Mouse (Mus musculus) forebrain, embryonic 10.5 days (tissue): Measurements from ENCODE around the gene Gak. TPM values are rescaled to one million over a fixed set of nuclear protein-coding genes. Genes with fewer than 3 reads are reported as not detected.
A peak's percentile ranks its signal among the peaks of the same experiment; 100 is the strongest.

ENCODE experiments used
- DNase-seq: peaks from one replicate; pipeline ENCODE4 v3.0.0-alpha.2; 2017; ENCODE audit warnings: low spot score; ENCODE audit errors: extremely low spot score
- H3K27ac ChIP-seq: fragments of 300-500 bp; sonication (generic); 2 replicates; pipeline ENCODE4 v1.5.1; 2016; ENCODE audit warnings: mild to moderate bottlenecking
- H3K27me3 ChIP-seq: fragments of 300-500 bp; sonication (generic); 2 replicates; pipeline ENCODE4 v1.6.1; 2016; ENCODE audit warnings: mild to moderate bottlenecking; ENCODE audit not compliant: poor library complexity, severe bottlenecking
- H3K36me3 ChIP-seq: fragments of 300-500 bp; sonication (generic); replicated peaks from 2 replicates; pipeline ENCODE4 v1.6.1; 2016; ENCODE audit warnings: mild to moderate bottlenecking, moderate library complexity
- H3K4me1 ChIP-seq: fragments of 300-500 bp; sonication (generic); 2 replicates; pipeline ENCODE4 v1.6.1; 2016
- H3K4me3 ChIP-seq: fragments of 300-500 bp; sonication (generic); 2 replicates; pipeline ENCODE4 v1.5.1; 2016; ENCODE audit warnings: mild to moderate bottlenecking, moderate library complexity
- H3K9me3 ChIP-seq: fragments of 300-500 bp; sonication (generic); 2 replicates; pipeline ENCODE4 v1.6.1; 2016; ENCODE audit warnings: mild to moderate bottlenecking, moderate library complexity
- WGBS: fragments of 180-500 bp; shearing (Covaris S2); methylation state at CpG from one replicate; pipeline ENCODE4 v1.1.7; 2016; 5-methylcytosine and 5-hydroxymethylcytosine counted together
- polyA plus RNA-seq: library from polyadenylated mRNA; unstranded; fragments of >200 nt; fragmentation: Nextera tagmentation; extraction: Ambion mirVana; gene quantifications from 2 replicates; pipeline ENCODE4 v1.2.1, GENCODE M21; 2016

Gene Gak
- polyA plus RNA-seq, 1 experiment from 2014 or later: 64.2 TPM

- no peaks in the 10 kb centered on the region for H3K36me3 ChIP-seq
- 88% methylated on average over 4 of the region's 4 CpGs for WGBS
- H3K4me3 ChIP-seq: no peak overlapping the region
- H3K27me3 ChIP-seq: no peaks in the 10 kb centered on the region
- no peaks in the 10 kb centered on the region for H3K4me1 ChIP-seq
- H3K9me3 ChIP-seq: no peaks in the 10 kb centered on the region
- no peak for DNase-seq
- no peak overlapping the region for H3K27ac ChIP-seq
Measured at GRCm38 (mm10) chr5:108556986-108557385, 72.6 kb downstream of the Gak start.

GRCm38 (mm10) chr5:108554041-108554440, 75.5 kb downstream of the Gak start:
- Histone ChIP-seq H3K4me3 (no peak overlapping the region), H3K4me1 (peaks cover 15% of the 10 kb centered on the region), H3K9me3 (no peaks in the 10 kb centered on the region), H3K27me3 (peaks cover 27% of the 10 kb centered on the region), H3K36me3 (no peaks in the 10 kb centered on the region), H3K27ac (no peak overlapping the region)
- DNase-seq: no peak
- 72% methylated on average over 1 of the region's 1 CpGs for WGBS

GRCm38 (mm10) chr5:108550207-108550594, 79.4 kb downstream of the Gak start:
- DNase-seq: no peak
- Histone ChIP-seq H3K36me3 (no peaks in the 10 kb centered on the region), H3K27me3 (peaks cover 42% of the 10 kb centered on the region), H3K4me1 (peaks cover 17% of the 10 kb centered on the region), H3K9me3 (no peaks in the 10 kb centered on the region), H3K27ac (no peak overlapping the region), H3K4me3 (peak overlapping the region; percentile 57)
- WGBS: under 1% methylated on average over 16 of the region's 16 CpGs

- Histone ChIP-seq H3K9me3 (no peaks in the 10 kb centered on the region), H3K4me3 (peak within 1 kb of the TSS; percentile 57), H3K27me3 (peaks cover 42% of the 10 kb centered on the region), H3K36me3 (no peaks in the 10 kb centered on the region), H3K4me1 (peaks cover 17% of the 10 kb centered on the region), H3K27ac (no peak within 1 kb of the TSS)
- peak; percentile 66 for DNase-seq
- under 1% methylated on average over 56 of the region's 56 CpGs for WGBS
Measured at GRCm38 (mm10) chr5:108549489-108550206, 79.9 kb downstream of the Gak start, which contains the start of gene Cplx1. Cplx1 (minus strand) TSS chr5:108550024.

GRCm38 (mm10) chr5:108549137-108549488, 80.4 kb downstream of the Gak start:
- Histone ChIP-seq H3K27me3 (peaks cover 42% of the 10 kb centered on the region), H3K27ac (no peak overlapping the region), H3K36me3 (no peaks in the 10 kb centered on the region), H3K9me3 (no peaks in the 10 kb centered on the region), H3K4me3 (peak overlapping the region; percentile 57), H3K4me1 (peaks cover 17% of the 10 kb centered on the region)
- no peak for DNase-seq
- 18% methylated on average over 7 of the region's 7 CpGs for WGBS

GRCm38 (mm10) chr5:108547636-108548035, 81.9 kb downstream of the Gak start:
- DNase-seq: no peak
- 89% methylated on average over 5 of the region's 5 CpGs for WGBS
- peaks cover 42% of the 10 kb centered on the region for H3K27me3 ChIP-seq
- no peaks in the 10 kb centered on the region for H3K36me3 ChIP-seq
- H3K4me3 ChIP-seq: no peak overlapping the region
- no peak overlapping the region for H3K27ac ChIP-seq
- no peaks in the 10 kb centered on the region for H3K9me3 ChIP-seq
- H3K4me1 ChIP-seq: peaks cover 17% of the 10 kb centered on the region

GRCm38 (mm10) chr5:108543516-108544291, 85.9 kb downstream of the Gak start:
- Histone ChIP-seq H3K9me3 (no peaks in the 10 kb centered on the region), H3K27ac (no peak overlapping the region), H3K4me1 (no peaks in the 10 kb centered on the region; the same call in 1 of the 2 replicates), H3K36me3 (no peaks in the 10 kb centered on the region), H3K27me3 (peaks cover 12% of the 10 kb centered on the region), H3K4me3 (no peak overlapping the region)
- 72% methylated on average over 7 of the region's 7 CpGs for WGBS
- no peak for DNase-seq

- H3K4me1 ChIP-seq: no peaks in the 10 kb centered on the region
- no peak overlapping the region for H3K4me3 ChIP-seq
- H3K9me3 ChIP-seq: peaks cover 13% of the 10 kb centered on the region
- DNase-seq: no peak
- no peaks in the 10 kb centered on the region for H3K36me3 ChIP-seq
- no peak overlapping the region for H3K27ac ChIP-seq
- WGBS: 99% methylated on average over 2 of the region's 2 CpGs
- H3K27me3 ChIP-seq: no peaks in the 10 kb centered on the region
Measured at GRCm38 (mm10) chr5:108534188-108534587, 95.4 kb downstream of the Gak start.

GRCm38 (mm10) chr5:108522597-108522996, 107.0 kb downstream of the Gak start:
- Histone ChIP-seq H3K9me3 (no peaks in the 10 kb centered on the region), H3K27ac (no peak overlapping the region), H3K36me3 (no peaks in the 10 kb centered on the region), H3K4me3 (no peak overlapping the region), H3K27me3 (no peaks in the 10 kb centered on the region), H3K4me1 (peaks cover 7% of the 10 kb centered on the region)
- DNase-seq: no peak
- WGBS: 88% methylated on average over 3 of the region's 3 CpGs

GRCm38 (mm10) chr5:108521896-108522295, 107.7 kb downstream of the Gak start:
- H3K4me1 ChIP-seq: peaks cover 7% of the 10 kb centered on the region
- no peaks in the 10 kb centered on the region for H3K36me3 ChIP-seq
- DNase-seq: no peak
- H3K27ac ChIP-seq: no peak overlapping the region
- H3K9me3 ChIP-seq: no peaks in the 10 kb centered on the region
- 72% methylated on average over 3 of the region's 3 CpGs for WGBS
- no peaks in the 10 kb centered on the region for H3K27me3 ChIP-seq
- H3K4me3 ChIP-seq: no peak overlapping the region

GRCm38 (mm10) chr5:108521016-108521415, 108.5 kb downstream of the Gak start:
- Histone ChIP-seq H3K4me1 (peaks cover 7% of the 10 kb centered on the region), H3K4me3 (no peak overlapping the region), H3K9me3 (no peaks in the 10 kb centered on the region), H3K27ac (no peak overlapping the region), H3K27me3 (no peaks in the 10 kb centered on the region), H3K36me3 (no peaks in the 10 kb centered on the region)
- no peak for DNase-seq
- 60% methylated on average over 2 of the region's 2 CpGs for WGBS

GRCm38 (mm10) chr5:108520153-108520552, 109.4 kb downstream of the Gak start:
- DNase-seq: no peak
- Histone ChIP-seq H3K27ac (no peak overlapping the region), H3K4me3 (no peak overlapping the region), H3K9me3 (no peaks in the 10 kb centered on the region), H3K36me3 (no peaks in the 10 kb centered on the region), H3K4me1 (peaks cover 7% of the 10 kb centered on the region), H3K27me3 (no peaks in the 10 kb centered on the region)
- WGBS: 86% methylated on average over 7 of the region's 7 CpGs
